Mouse (Mus musculus) forebrain, embryonic 11.5 days (tissue): ENCODE data around the gene Nmrk1. TPM values are rescaled to one million over a fixed set of nuclear protein-coding genes. Genes with fewer than 3 reads are reported as not detected.
A peak's percentile ranks its signal among the peaks of the same experiment; 100 is the strongest.
"Not testable (repeated sequence)": the region's sequence is repeated elsewhere in the genome, so short reads cannot be mapped to it uniquely, and the experiment has no call there.

Experiments
- ATAC-seq: fragments of 200-750 bp; cut with Nextera tagmentation; replicated peaks from 2 replicates; pipeline ENCODE4 v1.8.0; 2017; ENCODE audit warnings: moderate TSS enrichment; ENCODE audit not compliant: low FRiP score
- DNase-seq: peaks from one replicate; pipeline ENCODE4 v3.0.0-alpha.2; 2017; ENCODE audit warnings: low spot score
- H3K27ac ChIP-seq: fragments of 300-500 bp; sonication (generic); 2 replicates; pipeline ENCODE4 v1.5.1; 2014; ENCODE audit warnings: low read depth, low read length
- H3K27me3 ChIP-seq: fragments of 300-500 bp; sonication (generic); 2 replicates; pipeline ENCODE4 v1.6.1; 2014; ENCODE audit warnings: mild to moderate bottlenecking, low read length, mixed read lengths; ENCODE audit not compliant: control insufficient read depth, insufficient read depth
- H3K36me3 ChIP-seq: fragments of 300-500 bp; sonication (generic); 2 replicates; pipeline ENCODE4 v1.6.1; 2014; ENCODE audit warnings: mild to moderate bottlenecking, low read length, moderate library complexity, mixed read lengths; ENCODE audit not compliant: control insufficient read depth, insufficient read depth
- H3K4me1 ChIP-seq: fragments of 300-500 bp; sonication (generic); replicated peaks from 2 replicates; pipeline ENCODE4 v1.6.1; 2014; ENCODE audit warnings: low read length, mixed read lengths; ENCODE audit not compliant: control insufficient read depth, insufficient read depth
- H3K4me2 ChIP-seq: fragments of 300-500 bp; sonication (generic); 2 replicates; pipeline ENCODE4 v1.6.1; 2014; ENCODE audit warnings: low read depth, mild to moderate bottlenecking, low read length, moderate library complexity, mixed read lengths; ENCODE audit not compliant: severe bottlenecking
- H3K4me3 ChIP-seq: fragments of 300-500 bp; sonication (generic); 2 replicates; pipeline ENCODE4 v1.5.1; 2014; ENCODE audit warnings: low read depth, low read length
- H3K9ac ChIP-seq: fragments of 300-500 bp; sonication (generic); 2 replicates; pipeline ENCODE4 v1.6.1; 2014; ENCODE audit warnings: low read length
- H3K9me3 ChIP-seq: fragments of 300-500 bp; sonication (generic); 2 replicates; pipeline ENCODE4 v1.6.1; 2016; ENCODE audit warnings: low read length, mixed read lengths; ENCODE audit not compliant: control insufficient read depth
- WGBS: fragments of 180-500 bp; shearing (Covaris S2); extraction: QIAGEN DNeasy Blood & Tissue Kit; methylation state at CpG from one replicate; pipeline ENCODE4 v1.1.7; 2014; 5-methylcytosine and 5-hydroxymethylcytosine counted together
- polyA plus RNA-seq: library from polyadenylated mRNA; unstranded; fragments of >200 nt; fragmentation: Nextera tagmentation; extraction: Ambion mirVana; gene quantifications from 2 replicates; pipeline ENCODE4 v1.2.1, GENCODE M21; 2014

Nmrk1 gene
- polyA plus RNA-seq = 6.0 and 6.1 TPM in 2 replicates

- no peaks in the 10 kb centered on the region for H3K4me1 ChIP-seq
- H3K36me3 ChIP-seq = no peaks in the 10 kb centered on the region
- H3K9me3 ChIP-seq = no peaks in the 10 kb centered on the region
- H3K27ac ChIP-seq = no peak within 1 kb of the TSS
- under 1% methylated on average over 51 of the region's 51 CpGs for WGBS
- DNase-seq (peak; percentile 97), ATAC-seq (peak; percentile 99)
- peak within 1 kb of the TSS; percentile 91 for H3K4me2 ChIP-seq
- H3K9ac ChIP-seq = peak within 1 kb of the TSS; percentile 51
- peak within 1 kb of the TSS; percentile 60 for H3K4me3 ChIP-seq
- H3K27me3 ChIP-seq = no peaks in the 10 kb centered on the region
Observed at GRCm38 (mm10) chr19:18631644-18632219, at the start of gene Nmrk1, which contains the start of gene Ostf1. Gene Nmrk1, plus strand, starts transcription at chr19:18631950. Gene Ostf1, minus strand, starts transcription at chr19:18631823.

- Histone ChIP-seq H3K9ac (no peak overlapping the region), H3K4me1 (no peaks in the 10 kb centered on the region), H3K36me3 (no peaks in the 10 kb centered on the region), H3K27me3 (no peaks in the 10 kb centered on the region), H3K4me3 (no peak overlapping the region), H3K27ac (no peak overlapping the region), H3K9me3 (no peaks in the 10 kb centered on the region), H3K4me2 (no peak overlapping the region)
- no peak for DNase-seq
- WGBS = 96% methylated on average over 9 of the region's 9 CpGs
- no peak for ATAC-seq
Observed at GRCm38 (mm10) chr19:18582226-18582625, 49.5 kb upstream of the Nmrk1 start.

GRCm38 (mm10) chr19:18582887-18583286 lies 48.9 kb upstream of the Nmrk1 start:
- Histone ChIP-seq H3K27ac (no peak overlapping the region), H3K9ac (no peak overlapping the region), H3K4me1 (no peaks in the 10 kb centered on the region), H3K4me2 (no peak overlapping the region), H3K4me3 (no peak overlapping the region), H3K9me3 (no peaks in the 10 kb centered on the region), H3K27me3 (no peaks in the 10 kb centered on the region), H3K36me3 (no peaks in the 10 kb centered on the region)
- 88% methylated on average over 6 of the region's 6 CpGs for WGBS
- ATAC-seq (no peak), DNase-seq (no peak)

GRCm38 (mm10) chr19:18583706-18584105 lies 48.0 kb upstream of the Nmrk1 start:
- ATAC-seq (no peak), DNase-seq (no peak)
- H3K9ac ChIP-seq = no peak overlapping the region
- no peaks in the 10 kb centered on the region for H3K4me1 ChIP-seq
- no peak overlapping the region for H3K4me3 ChIP-seq
- 90% methylated on average over 4 of the region's 4 CpGs for WGBS
- H3K36me3 ChIP-seq = no peaks in the 10 kb centered on the region
- no peaks in the 10 kb centered on the region for H3K27me3 ChIP-seq
- no peak overlapping the region for H3K4me2 ChIP-seq
- H3K9me3 ChIP-seq = no peaks in the 10 kb centered on the region
- no peak overlapping the region for H3K27ac ChIP-seq

GRCm38 (mm10) chr19:18584621-18585020 lies 47.1 kb upstream of the Nmrk1 start:
- Histone ChIP-seq H3K9ac (no peak overlapping the region), H3K4me1 (no peaks in the 10 kb centered on the region), H3K27me3 (no peaks in the 10 kb centered on the region), H3K27ac (no peak overlapping the region), H3K4me3 (no peak overlapping the region), H3K9me3 (no peaks in the 10 kb centered on the region), H3K36me3 (no peaks in the 10 kb centered on the region), H3K4me2 (no peak overlapping the region)
- 91% methylated on average over 7 of the region's 7 CpGs for WGBS
- no peak for DNase-seq
- ATAC-seq = no peak

GRCm38 (mm10) chr19:18587118-18587517 lies 44.6 kb upstream of the Nmrk1 start:
- no peaks in the 10 kb centered on the region for H3K9me3 ChIP-seq
- no peak overlapping the region for H3K9ac ChIP-seq
- H3K4me2 ChIP-seq = no peak overlapping the region
- H3K4me3 ChIP-seq = no peak overlapping the region
- WGBS = 89% methylated on average over 9 of the region's 9 CpGs
- H3K27me3 ChIP-seq = no peaks in the 10 kb centered on the region
- no peak for DNase-seq
- peak; percentile 42; the same call in 1 of the 2 replicates for ATAC-seq
- H3K27ac ChIP-seq = no peak overlapping the region
- no peaks in the 10 kb centered on the region for H3K36me3 ChIP-seq
- no peaks in the 10 kb centered on the region for H3K4me1 ChIP-seq

- Histone ChIP-seq H3K36me3 (no peaks in the 10 kb centered on the region), H3K4me2 (no peak overlapping the region), H3K27me3 (no peaks in the 10 kb centered on the region), H3K9ac (no peak overlapping the region), H3K4me3 (no peak overlapping the region), H3K27ac (no peak overlapping the region), H3K4me1 (no peaks in the 10 kb centered on the region), H3K9me3 (no peaks in the 10 kb centered on the region)
- DNase-seq (no peak), ATAC-seq (no peak)
- WGBS = 94% methylated on average over 1 of the region's 1 CpGs
Observed at GRCm38 (mm10) chr19:18588243-18588642, 43.5 kb upstream of the Nmrk1 start.

GRCm38 (mm10) chr19:18588801-18589200 lies 42.9 kb upstream of the Nmrk1 start:
- H3K4me1 ChIP-seq, DNase-seq, H3K36me3 ChIP-seq, H3K4me3 ChIP-seq, ATAC-seq, H3K9ac ChIP-seq, H3K27me3 ChIP-seq, H3K4me2 ChIP-seq, H3K9me3 ChIP-seq, H3K27ac ChIP-seq: not testable (repeated sequence)
- WGBS = 92% methylated on average over 10 of the region's 10 CpGs

GRCm38 (mm10) chr19:18589276-18589675 lies 42.5 kb upstream of the Nmrk1 start:
- no peak for DNase-seq
- 90% methylated on average over 8 of the region's 8 CpGs for WGBS

More at GRCm38 (mm10) chr19:18589276-18589675, 42.5 kb upstream of the Nmrk1 start:
- Histone ChIP-seq H3K9me3 (no peaks in the 10 kb centered on the region), H3K27me3 (no peaks in the 10 kb centered on the region), H3K4me3 (no peak overlapping the region), H3K9ac (no peak overlapping the region), H3K4me2 (no peak overlapping the region), H3K27ac (no peak overlapping the region), H3K4me1 (no peaks in the 10 kb centered on the region), H3K36me3 (no peaks in the 10 kb centered on the region)
- ATAC-seq = no peak
